Mouse (Mus musculus): ENCODE results near the gene Utp14b. TPM values are rescaled to one million over a fixed set of nuclear protein-coding genes. Genes with fewer than 3 reads are reported as not detected.

Gene Utp14b
- polyA plus RNA-seq, 1 experiment, result 0.52 TPM

- TF ChIP-seq GATA1 (IDR thresholded peaks at IDR 0.05; ENCODE audit: low read length), result no peak
Measured at GRCm38 (mm10) chr1:78659270-78659823, 1.5 kb downstream of the Utp14b start.

GRCm38 (mm10) chr1:78664326-78664725 lies 6.5 kb downstream of the Utp14b start:
- no peak for TF ChIP-seq GATA1 (IDR thresholded peaks at IDR 0.05; ENCODE audit: low read length)

- TF ChIP-seq GATA1 (IDR thresholded peaks at IDR 0.05; ENCODE audit: low read length), result no peak
Measured at GRCm38 (mm10) chr1:78665954-78666499, 8.2 kb downstream of the Utp14b start.

- no peak for TF ChIP-seq GATA1 (IDR thresholded peaks at IDR 0.05; ENCODE audit: low read length)
Measured at GRCm38 (mm10) chr1:78666585-78666984, 8.7 kb downstream of the Utp14b start.

- TF ChIP-seq GATA1 (IDR thresholded peaks at IDR 0.05; ENCODE audit: low read length), result no peak
Measured at GRCm38 (mm10) chr1:78682291-78682690, 24.5 kb downstream of the Utp14b start.

- no peak for TF ChIP-seq GATA1 (IDR thresholded peaks at IDR 0.05; ENCODE audit: low read length)
Measured at GRCm38 (mm10) chr1:78684128-78684527, 26.3 kb downstream of the Utp14b start.

GRCm38 (mm10) chr1:78686872-78687271 lies 29.0 kb downstream of the Utp14b start:
- TF ChIP-seq GATA1 (IDR thresholded peaks at IDR 0.05; ENCODE audit: low read length), result no peak

- TF ChIP-seq GATA1 (IDR thresholded peaks at IDR 0.05; ENCODE audit: low read length), result no peak
Measured at GRCm38 (mm10) chr1:78688149-78688548, 30.3 kb downstream of the Utp14b start.

GRCm38 (mm10) chr1:78694503-78695258 lies 36.8 kb downstream of the Utp14b start:
- no peak for TF ChIP-seq GATA1 (IDR thresholded peaks at IDR 0.05; ENCODE audit: low read length)

- TF ChIP-seq GATA1 (IDR thresholded peaks at IDR 0.05; ENCODE audit: low read length), result no peak
Measured at GRCm38 (mm10) chr1:78696305-78696704, 38.5 kb downstream of the Utp14b start.

GRCm38 (mm10) chr1:78696903-78697302 lies 39.1 kb downstream of the Utp14b start:
- no peak for TF ChIP-seq GATA1 (IDR thresholded peaks at IDR 0.05; ENCODE audit: low read length)

- TF ChIP-seq GATA1 (IDR thresholded peaks at IDR 0.05; ENCODE audit: low read length), result no peak
Measured at GRCm38 (mm10) chr1:78698138-78698537, 40.3 kb downstream of the Utp14b start.

- TF ChIP-seq GATA1 (IDR thresholded peaks at IDR 0.05; ENCODE audit: low read length), result no peak
Measured at GRCm38 (mm10) chr1:78701740-78702139, 43.9 kb downstream of the Utp14b start.

- no peak for TF ChIP-seq GATA1 (IDR thresholded peaks at IDR 0.05; ENCODE audit: low read length)
Measured at GRCm38 (mm10) chr1:78702282-78702963, 44.6 kb downstream of the Utp14b start.

GRCm38 (mm10) chr1:78702964-78703285 lies 45.1 kb downstream of the Utp14b start:
- no peak for TF ChIP-seq GATA1 (IDR thresholded peaks at IDR 0.05; ENCODE audit: low read length)

GRCm38 (mm10) chr1:78706338-78706737 lies 48.5 kb downstream of the Utp14b start:
- no peak for TF ChIP-seq GATA1 (IDR thresholded peaks at IDR 0.05; ENCODE audit: low read length)

All from G1E-ER4 (cell line).